Mouse (Mus musculus): Measurements from ENCODE around the gene Pcid2. TPM values are rescaled to one million over a fixed set of nuclear protein-coding genes. Genes with fewer than 3 reads are reported as not detected.

Gene Pcid2
- 13.9 TPM for polyA plus RNA-seq (2014; fragmentation: Illumina TruSeq; extraction: RNeasy Lipid Tissue Mini Kit (QIAGEN cat#74804); ENCODE audit: insufficient read depth, low read depth, low replicate concordance)

GRCm38 (mm10) chr8:13105087-13105881 lies at the start of gene Pcid2, which contains the start of gene Cul4a:
Gene Pcid2, minus strand, starts transcription at chr8:13105459.
Gene Cul4a, plus strand, starts transcription at chr8:13105621.

GRCm38 (mm10) chr8:13060441-13061150 lies 44.7 kb downstream of the Pcid2 start, which contains the start of gene Proz:
Gene Proz, plus strand, starts transcription at chr8:13060914.

GRCm38 (mm10) chr8:13037015-13037414 lies 68.2 kb downstream of the Pcid2 start, which contains the start of gene F10:
Gene F10, plus strand, starts transcription at chr8:13037308.

Other genes starting within 250 kb of the Pcid2 start
- gene Mcf2l, start 231.7 kb downstream of the Pcid2 start, polyA plus RNA-seq (2014; fragmentation: Illumina TruSeq; extraction: RNeasy Lipid Tissue Mini Kit (QIAGEN cat#74804); ENCODE audit: insufficient read depth, low read depth, low replicate concordance) = 25.5 TPM
- gene F7, start 79.4 kb downstream of the Pcid2 start, polyA plus RNA-seq (2014; fragmentation: Illumina TruSeq; extraction: RNeasy Lipid Tissue Mini Kit (QIAGEN cat#74804); ENCODE audit: insufficient read depth, low read depth, low replicate concordance) = 12.1 TPM
- gene F10, start 68.2 kb downstream of the Pcid2 start, polyA plus RNA-seq (2014; fragmentation: Illumina TruSeq; extraction: RNeasy Lipid Tissue Mini Kit (QIAGEN cat#74804); ENCODE audit: insufficient read depth, low read depth, low replicate concordance) = 5.4 TPM
- 0.71 TPM for gene Proz, start 44.5 kb downstream of the Pcid2 start, polyA plus RNA-seq (2014; fragmentation: Illumina TruSeq; extraction: RNeasy Lipid Tissue Mini Kit (QIAGEN cat#74804); ENCODE audit: insufficient read depth, low read depth, low replicate concordance)
- gene Cul4a, start 162 bp upstream of the Pcid2 start, polyA plus RNA-seq (2014; fragmentation: Illumina TruSeq; extraction: RNeasy Lipid Tissue Mini Kit (QIAGEN cat#74804); ENCODE audit: insufficient read depth, low read depth, low replicate concordance) = 32.2 TPM
- 509 TPM for gene Lamp1, start 53.7 kb upstream of the Pcid2 start, polyA plus RNA-seq (2014; fragmentation: Illumina TruSeq; extraction: RNeasy Lipid Tissue Mini Kit (QIAGEN cat#74804); ENCODE audit: insufficient read depth, low read depth, low replicate concordance)
- gene Grtp1, start 95.2 kb upstream of the Pcid2 start, polyA plus RNA-seq (2014; fragmentation: Illumina TruSeq; extraction: RNeasy Lipid Tissue Mini Kit (QIAGEN cat#74804); ENCODE audit: insufficient read depth, low read depth, low replicate concordance) = 20.9 TPM
- 2.0 TPM for gene Adprhl1, start 148.7 kb upstream of the Pcid2 start, polyA plus RNA-seq (2014; fragmentation: Illumina TruSeq; extraction: RNeasy Lipid Tissue Mini Kit (QIAGEN cat#74804); ENCODE audit: insufficient read depth, low read depth, low replicate concordance)
- 11.9 TPM for gene Dcun1d2, start 182.7 kb upstream of the Pcid2 start, polyA plus RNA-seq (2014; fragmentation: Illumina TruSeq; extraction: RNeasy Lipid Tissue Mini Kit (QIAGEN cat#74804); ENCODE audit: insufficient read depth, low read depth, low replicate concordance)
- gene Tmco3, start 182.7 kb upstream of the Pcid2 start, polyA plus RNA-seq (2014; fragmentation: Illumina TruSeq; extraction: RNeasy Lipid Tissue Mini Kit (QIAGEN cat#74804); ENCODE audit: insufficient read depth, low read depth, low replicate concordance) = 22.1 TPM
- gene Tfdp1, start 233.3 kb upstream of the Pcid2 start, polyA plus RNA-seq (2014; fragmentation: Illumina TruSeq; extraction: RNeasy Lipid Tissue Mini Kit (QIAGEN cat#74804); ENCODE audit: insufficient read depth, low read depth, low replicate concordance) = 15.4 TPM

Measured in lung, adult 10 weeks (tissue).